Mouse (Mus musculus) ES-E14 (cell line): ENCODE measurements at regions not wholly inside any gene's neighbourhood (a gene's known extent, or its start where the extent isn't known, plus 50 kb on each side); places are given as distances from the start of the nearest gene placed in this dataset.

Source experiments
- HCFC1 ChIP-seq: IDR thresholded peaks from 2 replicates; pipeline ENCODE4 v1.6.1; 2012; ENCODE audit warnings: low read length, inconsistent platforms, borderline replicate concordance; ENCODE audit not compliant: insufficient read depth
- ZC3H11A ChIP-seq: IDR thresholded peaks from 2 replicates; pipeline ENCODE4 v1.6.1; 2012; ENCODE audit warnings: low read depth, mild to moderate bottlenecking, inconsistent platforms, low read length, borderline replicate concordance
- ZNF384 ChIP-seq: IDR thresholded peaks from 2 replicates; pipeline ENCODE4 v1.6.1; 2012; ENCODE audit warnings: low read depth, low read length, inconsistent platforms

- TF ChIP-seq HCFC1: no peak
- no peak for TF ChIP-seq ZC3H11A
- no peak for TF ChIP-seq ZNF384
Observed at GRCm38 (mm10) chr7:70037011-70037410, 329.5 kb downstream of the Nr2f2 start.
